Mouse (Mus musculus): ENCODE results near the gene Bach2. TPM values are rescaled to one million over a fixed set of nuclear protein-coding genes. Genes with fewer than 3 reads are reported as not detected.

The Bach2 gene
- polyA plus RNA-seq, 1 experiment from 2014 or later, result 4.4 TPM

GRCm38 (mm10) chr4:32393951-32394350 is 155.3 kb downstream of the Bach2 start:
- in situ Hi-C loops (cut with MboI; ENCODE audit: low pct_unique_long_range_greater_than_20kb), result no loop called here
- H3K27me3 ChIP-seq, result no peaks in the 10 kb centered on the region
- CTCF ChIA-PET, result interaction anchor here (0.7 to 1.7 kb wide), 4 partner anchors 9 to 13 kb away, joined by 3 to 6 read pairs (median 3); no protein-coding TSS in a partner anchor
- DNase-seq (ENCODE audit: low read depth, low spot score) (no peak), ATAC-seq (no peak)
- TF ChIP-seq CTCF (IDR thresholded peaks at IDR 0.05), result no peak
- POLR2A ChIA-PET, result interaction anchor here (1.2 kb wide), 1 partner anchor 11 kb away, joined by 3 read pairs; no protein-coding TSS in a partner anchor

DNA sequence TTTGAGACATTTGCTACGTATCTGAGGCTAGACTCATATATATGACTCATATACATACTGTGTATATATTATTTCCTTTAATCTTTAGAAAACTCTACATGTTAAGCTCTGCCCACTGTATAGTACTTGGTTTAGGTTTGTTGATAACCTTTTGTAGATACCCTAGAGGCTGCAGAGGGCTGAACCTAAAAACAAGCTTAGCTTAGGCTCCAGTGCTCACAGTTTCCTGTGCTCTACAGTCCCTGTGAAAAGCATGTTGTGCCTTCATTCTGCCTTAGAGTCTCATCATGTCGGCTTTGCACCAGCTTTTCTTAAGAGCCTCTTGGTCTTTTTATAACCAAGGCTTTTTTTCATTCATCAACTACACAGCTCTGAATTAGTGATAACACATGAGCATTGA is 156.2 kb downstream of the Bach2 start:
- no peaks in the 10 kb centered on the region for H3K27me3 ChIP-seq
- TF ChIP-seq CTCF (IDR thresholded peaks at IDR 0.05), result no peak
- CTCF ChIA-PET, result interaction anchor here (1.0 to 1.7 kb wide), 3 partner anchors 8 to 12 kb away, joined by 3 to 6 read pairs (median 4); no protein-coding TSS in a partner anchor
- POLR2A ChIA-PET, result no interaction called here
- ATAC-seq, result no peak
- in situ Hi-C loops (cut with MboI; ENCODE audit: low pct_unique_long_range_greater_than_20kb), result no loop called here
- no peak for DNase-seq (ENCODE audit: low read depth, low spot score)

GRCm38 (mm10) chr4:32401459-32401858 is 162.9 kb downstream of the Bach2 start:
- POLR2A ChIA-PET, result no interaction called here
- in situ Hi-C loops (cut with MboI; ENCODE audit: low pct_unique_long_range_greater_than_20kb), result loop anchor here (10.0 kb wide), 1 partner anchor 347 kb away; no protein-coding TSS in a partner anchor
- CTCF ChIA-PET, result no interaction called here
- TF ChIP-seq CTCF (IDR thresholded peaks at IDR 0.05), result no peak
- H3K27me3 ChIP-seq, result no peaks in the 10 kb centered on the region
- ATAC-seq (no peak), DNase-seq (ENCODE audit: low read depth, low spot score) (no peak)

- no peaks in the 10 kb centered on the region for H3K27me3 ChIP-seq
- POLR2A ChIA-PET, result no interaction called here
- CTCF ChIA-PET, result interaction anchor here (1.2 to 1.4 kb wide), 2 partner anchors 8 to 9 kb away, joined by 3 to 4 read pairs; no protein-coding TSS in a partner anchor
- ATAC-seq (no peak), DNase-seq (ENCODE audit: low read depth, low spot score) (no peak)
- in situ Hi-C loops (cut with MboI; ENCODE audit: low pct_unique_long_range_greater_than_20kb), result loop anchor here (10.0 kb wide), 1 partner anchor 349 kb away; no protein-coding TSS in a partner anchor
- no peak for TF ChIP-seq CTCF (IDR thresholded peaks at IDR 0.05)
Measured at GRCm38 (mm10) chr4:32403506-32403905, 164.9 kb downstream of the Bach2 start.

GRCm38 (mm10) chr4:32405149-32405882 is 166.7 kb downstream of the Bach2 start:
- ATAC-seq (peak; percentile 84), DNase-seq (ENCODE audit: low read depth, low spot score) (peak; percentile 75)
- no peak for TF ChIP-seq CTCF (IDR thresholded peaks at IDR 0.05)
- H3K27me3 ChIP-seq, result no peaks in the 10 kb centered on the region
- in situ Hi-C loops (cut with MboI; ENCODE audit: low pct_unique_long_range_greater_than_20kb), result loop anchor here (5.0 to 10.0 kb wide), 2 partner anchors 103 to 351 kb away; no protein-coding TSS in a partner anchor
- ChIA-PET POLR2A (interaction anchor here (0.8 to 1.2 kb wide), 2 partner anchors 11 to 17 kb away, joined by 3 to 4 read pairs; no protein-coding TSS in a partner anchor), CTCF (interaction anchor here (0.6 to 0.9 kb wide), 4 partner anchors 9 to 29 kb away, joined by 3 read pairs; no protein-coding TSS in a partner anchor)

GRCm38 (mm10) chr4:32405985-32406384 is 167.4 kb downstream of the Bach2 start:
- in situ Hi-C loops (cut with MboI; ENCODE audit: low pct_unique_long_range_greater_than_20kb), result loop anchor here (5.0 to 10.0 kb wide), 2 partner anchors 104 to 351 kb away; no protein-coding TSS in a partner anchor
- DNase-seq (ENCODE audit: low read depth, low spot score) (peak; percentile 19), ATAC-seq (no peak)
- H3K27me3 ChIP-seq, result no peaks in the 10 kb centered on the region
- TF ChIP-seq CTCF (IDR thresholded peaks at IDR 0.05), result no peak
- ChIA-PET CTCF (interaction anchor here (0.6 to 0.9 kb wide), 3 partner anchors 8 to 30 kb away, joined by 3 read pairs; no protein-coding TSS in a partner anchor), POLR2A (no interaction called here)

DNA sequence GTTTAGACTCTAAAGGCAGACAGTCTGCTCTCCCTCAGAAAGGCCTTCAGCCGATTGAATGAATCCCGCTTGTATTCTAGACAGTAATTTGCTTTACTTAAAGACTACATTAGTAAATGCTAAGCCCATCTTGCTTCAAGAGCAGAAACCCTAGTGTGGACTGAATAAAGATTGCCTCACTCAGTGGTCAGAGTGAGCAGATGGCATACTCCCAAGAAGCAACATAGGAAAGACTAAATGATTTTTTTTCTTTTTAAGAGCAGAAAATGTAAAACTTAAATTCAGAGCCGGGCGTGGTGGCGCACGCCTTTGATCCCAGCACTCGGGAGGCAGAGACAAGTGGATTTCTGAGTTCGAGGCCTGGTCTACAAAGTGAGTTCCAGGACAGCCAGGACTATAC is 169.9 kb downstream of the Bach2 start:
- ChIA-PET POLR2A (no interaction called here), CTCF (no interaction called here)
- TF ChIP-seq CTCF (IDR thresholded peaks at IDR 0.05), result no peak
- in situ Hi-C loops (cut with MboI; ENCODE audit: low pct_unique_long_range_greater_than_20kb), result loop anchor here (5.0 to 10.0 kb wide), 2 partner anchors 106 to 354 kb away; no protein-coding TSS in a partner anchor
- no peaks in the 10 kb centered on the region for H3K27me3 ChIP-seq
- no peak for ATAC-seq
- DNase-seq (ENCODE audit: low read depth, low spot score), result no peak

DNA sequence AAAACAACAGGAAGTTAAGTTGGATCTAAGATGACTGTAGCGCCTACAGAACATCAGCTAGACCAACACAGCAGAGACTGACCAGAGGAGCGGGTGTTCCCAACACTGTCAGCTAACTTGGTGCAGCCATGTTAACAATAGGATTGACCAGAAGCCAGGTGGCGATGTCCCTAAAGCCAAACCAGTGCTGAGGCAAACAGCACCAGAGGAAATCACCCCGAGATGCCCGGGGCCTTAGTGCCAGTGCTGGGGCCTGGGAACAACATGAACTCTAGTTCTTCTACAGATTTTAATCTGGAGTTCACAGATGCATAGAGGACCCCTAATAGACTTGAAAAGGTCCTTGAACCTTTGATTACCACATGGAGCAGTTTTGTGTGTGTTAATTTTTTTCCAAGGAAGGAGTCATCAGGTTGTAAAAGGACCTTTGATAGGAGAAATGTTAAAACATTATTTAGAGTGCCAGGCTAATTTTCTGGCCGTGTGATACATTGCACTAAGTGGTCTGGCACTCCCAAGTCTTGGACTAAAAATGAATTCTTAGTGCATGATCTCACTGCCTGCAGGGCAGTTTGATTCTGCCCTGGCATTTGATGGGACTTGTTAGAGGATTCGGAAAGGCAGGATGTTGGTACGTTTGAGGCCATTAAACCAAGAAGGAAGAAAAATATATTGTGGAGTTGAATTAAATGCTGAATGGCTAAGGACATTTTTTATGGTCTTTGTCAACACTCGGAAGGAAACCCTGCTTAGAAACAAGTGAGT is 170.7 kb downstream of the Bach2 start:
- POLR2A ChIA-PET, result no interaction called here
- TF ChIP-seq CTCF (IDR thresholded peaks at IDR 0.05), result peak; percentile 36
- in situ Hi-C loops (cut with MboI; ENCODE audit: low pct_unique_long_range_greater_than_20kb), result loop anchor here (5.0 to 10.0 kb wide), 2 partner anchors 107 to 354 kb away; no protein-coding TSS in a partner anchor
- DNase-seq (ENCODE audit: low read depth, low spot score) (peak; percentile 64), ATAC-seq (peak; percentile 75)
- no peaks in the 10 kb centered on the region for H3K27me3 ChIP-seq
- CTCF ChIA-PET, result no interaction called here

DNA sequence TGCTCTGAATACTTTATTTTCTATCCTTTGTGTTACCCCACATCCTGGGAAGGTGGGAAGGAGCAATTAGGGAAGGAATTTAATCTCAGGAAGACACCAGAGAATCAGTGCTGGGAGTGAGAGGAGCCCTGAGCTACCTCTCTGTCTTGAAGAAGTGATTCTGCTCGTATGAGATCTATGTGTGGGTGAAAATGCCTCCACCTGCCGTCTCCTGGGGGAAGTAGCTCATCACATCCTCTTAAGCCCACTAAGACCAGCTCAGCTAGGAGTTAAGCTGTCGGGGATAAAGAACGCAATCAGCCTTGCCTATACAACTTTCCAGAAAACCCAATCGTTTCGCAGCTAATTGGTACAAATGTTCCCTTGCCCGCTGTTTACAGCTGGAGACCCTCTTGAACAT is 174.5 kb downstream of the Bach2 start:
- in situ Hi-C loops (cut with MboI; ENCODE audit: low pct_unique_long_range_greater_than_20kb), result no loop called here
- no peak for DNase-seq (ENCODE audit: low read depth, low spot score)
- ChIA-PET CTCF (no interaction called here), POLR2A (no interaction called here)
- no peak for ATAC-seq
- no peak for TF ChIP-seq CTCF (IDR thresholded peaks at IDR 0.05)
- no peaks in the 10 kb centered on the region for H3K27me3 ChIP-seq

DNA sequence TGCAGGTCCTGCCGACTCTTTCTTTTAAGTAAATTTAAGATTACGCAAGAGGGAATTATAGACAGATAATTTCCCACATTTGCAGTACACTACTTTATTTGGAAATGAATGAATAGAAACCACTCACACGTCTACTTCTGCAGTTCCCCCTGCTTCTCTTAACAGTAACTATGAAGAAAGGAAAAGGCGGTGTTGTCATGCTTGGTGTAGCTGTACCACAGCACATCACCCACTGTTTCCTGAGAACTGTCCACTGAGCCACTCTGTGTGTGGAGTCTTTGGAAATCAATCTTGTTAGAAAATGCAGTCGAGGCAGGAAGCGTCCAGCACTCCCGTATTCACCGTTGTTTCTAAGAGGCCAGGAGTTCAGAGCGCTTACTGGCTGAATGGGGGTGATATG is 174.9 kb downstream of the Bach2 start:
- no peak for DNase-seq (ENCODE audit: low read depth, low spot score)
- CTCF ChIA-PET, result no interaction called here
- ATAC-seq, result no peak
- POLR2A ChIA-PET, result no interaction called here
- in situ Hi-C loops (cut with MboI; ENCODE audit: low pct_unique_long_range_greater_than_20kb), result no loop called here
- no peak for TF ChIP-seq CTCF (IDR thresholded peaks at IDR 0.05)
- H3K27me3 ChIP-seq, result no peaks in the 10 kb centered on the region

Measured in Patski (cell line).